Mouse (Mus musculus) CH12.LX (cell line): Measurements from ENCODE around the gene Rplp0. TPM values are rescaled to one million over a fixed set of nuclear protein-coding genes. Genes with fewer than 3 reads are reported as not detected.

Experiments
- DNase-seq: peaks from one replicate; pipeline ENCODE4 v3.0.0-alpha.2; 2013; ENCODE audit errors: extremely low read depth
- H3K27ac ChIP-seq: 2 replicates; pipeline ENCODE4 v1.5.1; 2012; ENCODE audit warnings: low read depth, mild to moderate bottlenecking, control low read depth, moderate library complexity; ENCODE audit not compliant: insufficient read depth
- H3K27me3 ChIP-seq: replicated peaks from 2 replicates; pipeline ENCODE3; 2012; ENCODE audit warnings: inconsistent platforms
- H3K36me3 ChIP-seq, 2 experiments: replicated peaks in 1 of 2; 2 replicates each; pipeline versions ENCODE3 to v1.6.1; 2012; ENCODE audit warnings: inconsistent platforms in 1 of 2, low read length in 1 of 2, mild to moderate bottlenecking in 1 of 2, mixed read lengths in 1 of 2, moderate library complexity in 1 of 2; ENCODE audit not compliant: control insufficient read depth in 1 of 2, insufficient read depth in 1 of 2
- H3K4me1 ChIP-seq, 2 experiments: 2 replicates each; pipeline ENCODE4 v1.6.1; 2012; ENCODE audit warnings: inconsistent platforms in 1 of 2, moderate library complexity in 1 of 2; ENCODE audit not compliant: insufficient read depth in 2 of 2, control insufficient read depth in 1 of 2
- H3K4me2 ChIP-seq: 2 replicates; pipeline ENCODE4 v1.6.1; 2012; ENCODE audit warnings: low read depth, mild to moderate bottlenecking, control low read depth; ENCODE audit not compliant: poor library complexity, insufficient read depth, severe bottlenecking
- H3K4me3 ChIP-seq, 3 experiments: fragments of 150-350 bp in 1 of 3; sonication (generic) in 1 of 3; replicated peaks in 1 of 3; 2 replicates each; pipeline versions ENCODE3 to v1.5.1; 2011 to 2012; ENCODE audit warnings: low read depth in 2 of 3, low read length in 2 of 3, mild to moderate bottlenecking in 2 of 3, moderate library complexity in 2 of 3, control low read depth in 1 of 3, improper control_type of control experiment in 1 of 3, inconsistent platforms in 1 of 3, mixed read lengths in 1 of 3; ENCODE audit not compliant: poor library complexity in 1 of 3
- H3K79me2 ChIP-seq: replicated peaks from 2 replicates; pipeline ENCODE4 v1.6.1; 2012; ENCODE audit warnings: mild to moderate bottlenecking, moderate library complexity; ENCODE audit not compliant: control insufficient read depth, poor library complexity, insufficient read depth, severe bottlenecking; ENCODE audit errors: extremely low read depth
- H3K9ac ChIP-seq: 2 replicates; pipeline ENCODE4 v1.6.1; 2012; ENCODE audit warnings: low read depth, mild to moderate bottlenecking, control low read depth, moderate library complexity; ENCODE audit not compliant: insufficient read depth
- H3K9me3 ChIP-seq: replicated peaks from 2 replicates; pipeline ENCODE3; 2012; ENCODE audit warnings: low read length, inconsistent platforms, mixed read lengths
- BHLHE40 ChIP-seq: IDR thresholded peaks from 2 replicates; pipeline ENCODE4 v1.6.1; 2011; ENCODE audit warnings: mild to moderate bottlenecking, low read depth, low read length, improper control_type of control experiment
- E2F4 ChIP-seq: IDR thresholded peaks from 2 replicates; pipeline ENCODE4 v1.6.1; 2011; ENCODE audit warnings: low read depth, low read length, improper control_type of control experiment; ENCODE audit not compliant: insufficient replicate concordance
- ETS1 ChIP-seq: conservative IDR thresholded peaks from 2 replicates; pipeline ENCODE4 v1.6.1; 2012; ENCODE audit warnings: low read depth, mild to moderate bottlenecking, inconsistent platforms, low read length, improper control_type of control experiment, moderate library complexity
- JUND ChIP-seq: conservative IDR thresholded peaks from 2 replicates; pipeline ENCODE4 v1.6.1; 2011; ENCODE audit warnings: low read depth, low read length, improper control_type of control experiment
- MAFK ChIP-seq: IDR thresholded peaks from 2 replicates; pipeline ENCODE4 v1.6.1; 2011; ENCODE audit warnings: low read length, improper control_type of control experiment; ENCODE audit not compliant: insufficient replicate concordance
- MAZ ChIP-seq: IDR thresholded peaks from 2 replicates; pipeline ENCODE4 v1.6.1; 2012; ENCODE audit warnings: low read depth, mild to moderate bottlenecking, inconsistent platforms, low read length, improper control_type of control experiment, moderate library complexity
- MEF2A ChIP-seq: IDR thresholded peaks from 2 replicates; pipeline ENCODE4 v1.6.1; 2014; ENCODE audit warnings: low read depth, mild to moderate bottlenecking, inconsistent platforms, low read length, improper control_type of control experiment, borderline replicate concordance
- MXI1 ChIP-seq: IDR thresholded peaks from 2 replicates; pipeline ENCODE4 v1.6.1; 2011; ENCODE audit warnings: mild to moderate bottlenecking, low read depth, low read length, improper control_type of control experiment
- POLR2A ChIP-seq: IDR thresholded peaks from 2 replicates; pipeline ENCODE4 v1.6.1; 2011; ENCODE audit warnings: low read depth, mild to moderate bottlenecking, improper control_type of control experiment, low read length
- RAD21 ChIP-seq: IDR thresholded peaks from 2 replicates; pipeline ENCODE4 v1.6.1; 2011; ENCODE audit warnings: low read depth, mild to moderate bottlenecking, low read length, improper control_type of control experiment, moderate library complexity
- SIN3A ChIP-seq: IDR thresholded peaks from 2 replicates; pipeline ENCODE4 v1.6.1; 2012; ENCODE audit warnings: low read length, improper control_type of control experiment, inconsistent platforms
- SMC3 ChIP-seq: IDR thresholded peaks from 2 replicates; pipeline ENCODE4 v1.6.1; 2011; ENCODE audit warnings: low read depth, low read length, improper control_type of control experiment
- TCF12 ChIP-seq: IDR thresholded peaks from 2 replicates; pipeline ENCODE4 v1.6.1; 2014; ENCODE audit warnings: low read depth, mild to moderate bottlenecking, inconsistent platforms, low read length, improper control_type of control experiment
- ZNF384 ChIP-seq: IDR thresholded peaks from 2 replicates; pipeline ENCODE4 v1.6.1; 2012; ENCODE audit warnings: low read depth, low read length, improper control_type of control experiment, inconsistent platforms
- dilution Hi-C: fragments of 300-500 bp; cut with MboI; formaldehyde crosslinking; loops from 2 replicates; pipeline ENCODE4 v1.14.3; 2020; ENCODE audit warnings: low sequenced_read_pairs; ENCODE audit not compliant: extremely low pct_unique_long_range_greater_than_20kb, extremely low pct_ligation_motif_present
- in situ Hi-C: fragments of 300-500 bp; cut with MboI; formaldehyde crosslinking; loops from 3 replicates; pipeline ENCODE4 v1.14.3; 2019; ENCODE audit warnings: low sequenced_read_pairs, low pct_ligation_motif_present, low pct_unique_long_range_greater_than_20kb, mixed read lengths
- polyA plus RNA-seq: library from polyadenylated mRNA; unstranded; fragments of >175 nt; gene quantifications from 2 replicates; pipeline ENCODE4 v1.2.1, GENCODE M21; 2012; ENCODE audit warnings: low read depth; ENCODE audit not compliant: insufficient read length
- total RNA-seq, 2 experiments: library from RNA; depleted of rRNA; stranded (reverse); fragments of 300-350 nt in 1 of 2; fragments of >200 nt in 1 of 2; gene quantifications; 2 replicates each; pipeline ENCODE4 v1.2.3; 2012 to 2014

Rplp0 gene
- total and polyA plus RNA-seq, 3 experiments = 4,800 to 6,606 (median 5,581) TPM

DNA sequence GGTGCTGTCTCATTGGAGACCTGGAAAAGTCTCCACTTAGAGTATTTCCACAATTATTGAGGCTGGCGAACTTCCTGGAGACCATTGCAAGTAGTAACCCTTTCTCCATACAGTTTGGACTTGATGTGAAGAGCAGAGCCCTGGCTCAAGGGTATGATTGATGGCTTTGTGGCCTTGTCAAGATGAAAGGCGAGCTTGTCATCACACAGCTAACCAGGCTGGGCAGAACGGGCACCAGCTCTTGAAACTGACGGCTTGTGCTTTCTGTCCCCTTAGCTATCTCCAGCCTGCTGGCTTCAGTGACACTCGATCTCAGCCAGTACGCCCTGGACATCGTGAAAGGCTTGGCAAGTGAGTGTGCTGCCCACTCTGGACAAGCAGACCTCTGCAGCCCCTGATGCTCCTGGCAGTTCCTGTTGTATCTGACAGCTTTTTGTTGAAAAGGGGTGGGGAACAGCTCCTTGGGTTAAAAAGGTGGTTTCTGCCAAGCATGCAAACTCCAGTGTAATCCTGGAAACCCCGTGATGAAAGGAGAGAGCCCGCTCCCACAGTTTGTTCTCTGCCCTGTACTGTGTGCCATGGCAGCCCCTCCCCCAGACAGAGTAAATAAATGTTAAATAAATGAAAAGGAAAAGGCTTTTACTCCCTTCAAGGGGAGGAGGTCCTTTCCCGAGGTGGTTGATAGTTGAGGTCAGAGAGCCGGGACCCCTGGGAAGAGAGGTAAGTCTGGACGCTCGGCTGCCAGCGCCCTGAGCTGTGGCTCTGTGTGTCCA, 21.1 kb downstream of the Rplp0 start:
- no peak overlapping the region for H3K4me3 ChIP-seq
- TF ChIP-seq ETS1 = no peak
- TF ChIP-seq SMC3 = no peak
- no peak for TF ChIP-seq MAFK
- no peak for TF ChIP-seq BHLHE40
- no peak for TF ChIP-seq MEF2A
- no peak overlapping the region for H3K4me2 ChIP-seq
- H3K27me3 ChIP-seq = no peaks in the 10 kb centered on the region
- dilution Hi-C loops = no loop called here
- H3K79me2 ChIP-seq = no peaks in the 10 kb centered on the region
- DNase-seq = no peak
- peaks cover 88 to 97% of the 10 kb centered on the region in 2 experiments for H3K36me3 ChIP-seq
- in situ Hi-C loops = no loop called here
- no peaks in the 10 kb centered on the region for H3K4me1 ChIP-seq
- H3K9me3 ChIP-seq = peaks cover 25% of the 10 kb centered on the region
- no peak overlapping the region for H3K27ac ChIP-seq
- H3K9ac ChIP-seq = no peak overlapping the region

GRCm38 (mm10) chr5:115581662-115582061, 22.4 kb downstream of the Rplp0 start:
- Histone ChIP-seq H3K4me1 (peaks cover 0 to 2% of the 10 kb centered on the region in 2 experiments; a peak in 1 of 4 replicates), H3K4me2 (no peak overlapping the region), H3K27me3 (no peaks in the 10 kb centered on the region), H3K4me3 (no peak overlapping the region), H3K36me3 (peaks cover 88 to 99% of the 10 kb centered on the region in 2 experiments), H3K79me2 (no peaks in the 10 kb centered on the region), H3K9me3 (peaks cover 25% of the 10 kb centered on the region), H3K27ac (no peak overlapping the region), H3K9ac (no peak overlapping the region)
- in situ Hi-C loops (no loop called here), dilution Hi-C loops (no loop called here)
- DNase-seq = no peak
- no peak for TF ChIP-seq SIN3A
- no peak for TF ChIP-seq ZNF384
- TF ChIP-seq MXI1 = no peak
- no peak for TF ChIP-seq TCF12

DNA sequence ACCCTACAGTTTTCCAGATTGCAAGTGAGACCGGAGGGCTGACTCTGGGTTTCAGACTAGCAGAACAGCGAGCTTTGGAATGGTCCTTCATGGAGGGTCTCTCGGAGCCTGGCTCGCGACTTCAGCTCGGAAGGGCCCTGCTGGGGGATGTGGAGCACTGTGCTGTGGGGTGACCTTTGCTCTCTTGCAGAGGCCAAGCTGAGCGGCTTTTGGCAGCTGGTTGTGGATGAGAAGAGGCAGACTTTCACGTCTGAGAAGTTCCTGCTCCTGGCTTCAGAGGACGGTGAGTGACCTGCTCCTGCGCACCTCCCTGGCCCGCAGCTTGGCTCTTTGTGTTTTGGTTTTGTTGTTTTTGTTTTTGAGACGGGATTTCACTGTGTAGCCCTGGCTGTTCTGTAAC, 26.3 kb downstream of the Rplp0 start:
- TF ChIP-seq POLR2A (no peak), MAZ (no peak), RAD21 (no peak), E2F4 (no peak), JUND (no peak)
- Histone ChIP-seq H3K27ac (no peak overlapping the region), H3K4me3 (no peak overlapping the region), H3K4me2 (no peak overlapping the region), H3K79me2 (no peaks in the 10 kb centered on the region), H3K4me1 (peaks cover 0 to 2% of the 10 kb centered on the region in 2 experiments; a peak in 1 of 4 replicates), H3K9me3 (peaks cover 25% of the 10 kb centered on the region), H3K36me3 (peaks cover 82 to 96% of the 10 kb centered on the region in 2 experiments), H3K27me3 (no peaks in the 10 kb centered on the region), H3K9ac (no peak overlapping the region)
- dilution Hi-C loops = no loop called here
- no peak for DNase-seq
- in situ Hi-C loops = no loop called here
